Mouse (Mus musculus) embryonic fibroblast, embryonic 13.5 days (primary cell): ENCODE results near the gene Gal3st2c.

ENCODE experiments used
- CTCF ChIP-seq: IDR thresholded peaks from 2 replicates; pipeline ENCODE4 v1.5.1; 2011; ENCODE audit warnings: mild to moderate bottlenecking, control low read depth, low read length, moderate library complexity, borderline replicate concordance; ENCODE audit not compliant: insufficient read depth
- POLR2A ChIP-seq: IDR thresholded peaks from 2 replicates; pipeline ENCODE4 v1.6.1; 2011; ENCODE audit warnings: low read depth, mild to moderate bottlenecking, control low read depth, low read length, moderate library complexity

DNA sequence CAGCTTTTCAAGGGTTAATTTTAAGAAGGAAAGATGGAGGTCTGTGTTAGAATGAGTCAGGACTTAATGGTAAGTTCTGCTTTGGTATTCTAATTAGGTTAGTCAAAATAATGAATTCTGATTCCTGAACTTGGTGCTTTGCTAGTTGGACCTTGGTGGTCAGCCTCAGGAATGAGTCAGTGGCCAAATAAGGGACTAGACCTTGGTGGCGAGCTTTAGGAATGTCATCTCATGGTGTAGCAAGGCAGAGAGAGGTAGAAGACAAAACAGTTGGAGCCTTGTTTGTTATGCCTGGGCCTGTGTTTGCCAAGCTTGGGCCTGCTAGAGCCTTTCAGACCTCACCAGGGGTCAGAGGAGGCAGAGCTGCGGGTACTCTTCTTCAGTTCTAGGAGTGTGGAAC lies 38.4 kb downstream of the Gal3st2c start:
- no peak for TF ChIP-seq POLR2A
- TF ChIP-seq CTCF, result no peak
